Mouse (Mus musculus) spleen, postnatal 4 days (tissue): Measurements from ENCODE around the gene Soga3.

Experiments used
- DNase-seq, 2 experiments: peaks; one replicate each; pipeline ENCODE4 v3.0.0; 2022; ENCODE audit warnings: low spot score in 2 of 2

The Soga3 gene

GRCm38 (mm10) chr10:29143566-29144335, at the start of gene Soga3:
Gene Soga3 (plus strand): TSS chr10:29143839.
- no peak for DNase-seq

- no peak for DNase-seq
Observed at GRCm38 (mm10) chr10:29106962-29107361, 36.7 kb upstream of the Soga3 start.

GRCm38 (mm10) chr10:29142556-29143105, 1.0 kb upstream of the Soga3 start:
- DNase-seq: no peak

GRCm38 (mm10) chr10:29144612-29145405, 1.2 kb downstream of the Soga3 start:
- DNase-seq: no peak

- no peak for DNase-seq
Observed at GRCm38 (mm10) chr10:29146198-29146857, 2.7 kb downstream of the Soga3 start.

GRCm38 (mm10) chr10:29146858-29147640, 3.4 kb downstream of the Soga3 start:
- peak; percentile 42 to 71 for DNase-seq

GRCm38 (mm10) chr10:29147641-29147990, 4.0 kb downstream of the Soga3 start:
- DNase-seq: no peak

- DNase-seq: no peak
Observed at GRCm38 (mm10) chr10:29148076-29148475, 4.4 kb downstream of the Soga3 start.

- no peak for DNase-seq
Observed at GRCm38 (mm10) chr10:29155304-29155703, 11.7 kb downstream of the Soga3 start.

GRCm38 (mm10) chr10:29161664-29162063, 18.0 kb downstream of the Soga3 start:
- no peak for DNase-seq

- no peak for DNase-seq
Observed at GRCm38 (mm10) chr10:29173778-29174177, 30.1 kb downstream of the Soga3 start.

GRCm38 (mm10) chr10:29175656-29176055, 32.0 kb downstream of the Soga3 start:
- no peak for DNase-seq

- no peak for DNase-seq
Observed at GRCm38 (mm10) chr10:29176881-29177280, 33.2 kb downstream of the Soga3 start.

GRCm38 (mm10) chr10:29178003-29178402, 34.4 kb downstream of the Soga3 start:
- DNase-seq: no peak

GRCm38 (mm10) chr10:29180210-29180609, 36.6 kb downstream of the Soga3 start:
- no peak for DNase-seq

GRCm38 (mm10) chr10:29181046-29181445, 37.4 kb downstream of the Soga3 start:
- DNase-seq: no peak

- DNase-seq: no peak
Observed at GRCm38 (mm10) chr10:29193769-29194168, 50.1 kb downstream of the Soga3 start.

- peak; percentile 12 to 63 for DNase-seq
Observed at GRCm38 (mm10) chr10:29196811-29197210, 53.2 kb downstream of the Soga3 start.

- DNase-seq: no peak
Observed at GRCm38 (mm10) chr10:29198642-29199041, 55.0 kb downstream of the Soga3 start, which contains the start of gene Gm49353. Gene Gm49353 (plus strand): TSS chr10:29198954.

GRCm38 (mm10) chr10:29199835-29200234, 56.2 kb downstream of the Soga3 start:
- no peak for DNase-seq

- no peak for DNase-seq
Observed at GRCm38 (mm10) chr10:29200609-29201008, 57.0 kb downstream of the Soga3 start.
